Mouse (Mus musculus): ENCODE measurements around the gene Tppp2. TPM values are rescaled to one million over a fixed set of nuclear protein-coding genes. Genes with fewer than 3 reads are reported as not detected.

Gene Tppp2
- 21.8 TPM for polyA plus RNA-seq (2014; fragmentation: Illumina TruSeq; extraction: RNeasy Lipid Tissue Mini Kit (QIAGEN cat#74804); ENCODE audit: low read depth, low replicate concordance)

GRCm38 (mm10) chr14:51918125-51918524, at the start of gene Tppp2:
Gene Tppp2 (plus strand): TSS chr14:51918425.

GRCm38 (mm10) chr14:51884598-51885331, 33.5 kb upstream of the Tppp2 start, which contains the start of gene Mettl17:
Gene Mettl17 (plus strand): TSS chr14:51884842.

DNA sequence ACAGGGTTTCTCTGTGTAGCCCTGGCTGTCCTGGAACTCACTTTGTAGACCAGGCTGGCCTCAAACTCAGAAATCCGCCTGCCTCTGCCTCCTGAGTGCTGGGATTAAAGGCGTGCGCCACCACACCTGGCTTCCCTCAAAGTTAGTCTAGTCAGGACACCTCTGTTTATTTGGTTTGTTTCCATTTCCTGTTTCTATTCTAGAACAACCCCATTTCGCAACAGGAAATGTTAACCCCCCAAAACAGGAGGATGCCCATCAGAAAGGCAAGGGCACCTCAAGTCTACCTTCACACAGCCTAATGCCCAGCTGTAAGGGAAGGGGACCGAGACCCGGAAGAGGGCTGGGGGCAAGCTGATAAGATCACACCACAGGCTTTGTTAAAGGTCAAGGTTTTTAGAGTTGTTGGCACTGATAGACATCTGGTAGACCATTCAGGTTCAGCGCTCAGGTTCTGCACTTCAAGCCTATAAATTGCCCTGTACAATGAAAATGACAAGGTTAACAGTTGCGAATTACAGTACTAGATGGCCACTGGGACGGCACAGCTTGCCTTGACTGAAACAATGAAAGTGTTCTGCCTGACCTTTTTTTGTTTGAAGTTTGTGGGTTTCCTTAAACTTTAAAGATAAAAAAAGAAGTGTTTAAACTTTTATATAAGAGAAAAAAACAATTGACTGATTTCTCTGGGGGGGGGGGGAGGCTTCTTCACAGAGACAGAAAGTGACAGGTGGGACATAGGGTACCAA, 25.9 kb upstream of the Tppp2 start, which contains the start of gene Slc39a2:
Gene Slc39a2 (plus strand): TSS at position 699 of the 749 bp plus-strand sequence.

GRCm38 (mm10) chr14:51913960-51914762, 4.1 kb upstream of the Tppp2 start, which contains the start of gene Ndrg2:
Gene Ndrg2 (minus strand): TSS chr14:51914158.

GRCm38 (mm10) chr14:51922571-51922865, 4.3 kb downstream of the Tppp2 start, which contains the start of gene Rnase13:
Gene Rnase13 (minus strand): TSS chr14:51922773.

Other genes with a start within 250 kb of the Tppp2 start
- gene Gm17079, start 223.0 kb upstream of the Tppp2 start, polyA plus RNA-seq (2014; fragmentation: Illumina TruSeq; extraction: RNeasy Lipid Tissue Mini Kit (QIAGEN cat#74804); ENCODE audit: low read depth, low replicate concordance): not detected
- 1.1 TPM for gene Gm5800, start 201.2 kb upstream of the Tppp2 start, polyA plus RNA-seq (2014; fragmentation: Illumina TruSeq; extraction: RNeasy Lipid Tissue Mini Kit (QIAGEN cat#74804); ENCODE audit: low read depth, low replicate concordance)
- gene Ang4, start 144.8 kb upstream of the Tppp2 start, polyA plus RNA-seq (2014; fragmentation: Illumina TruSeq; extraction: RNeasy Lipid Tissue Mini Kit (QIAGEN cat#74804); ENCODE audit: low read depth, low replicate concordance): not detected
- not detected for gene AY358078, start 118.4 kb upstream of the Tppp2 start, polyA plus RNA-seq (2014; fragmentation: Illumina TruSeq; extraction: RNeasy Lipid Tissue Mini Kit (QIAGEN cat#74804); ENCODE audit: low read depth, low replicate concordance)
- gene Ear6, start 64.7 kb upstream of the Tppp2 start, polyA plus RNA-seq (2014; fragmentation: Illumina TruSeq; extraction: RNeasy Lipid Tissue Mini Kit (QIAGEN cat#74804); ENCODE audit: low read depth, low replicate concordance): not detected
- gene Mettl17, start 33.6 kb upstream of the Tppp2 start, polyA plus RNA-seq (2014; fragmentation: Illumina TruSeq; extraction: RNeasy Lipid Tissue Mini Kit (QIAGEN cat#74804); ENCODE audit: low read depth, low replicate concordance): 20.3 TPM
- gene Slc39a2, start 25.5 kb upstream of the Tppp2 start, polyA plus RNA-seq (2014; fragmentation: Illumina TruSeq; extraction: RNeasy Lipid Tissue Mini Kit (QIAGEN cat#74804); ENCODE audit: low read depth, low replicate concordance): 0.77 TPM
- 209 TPM for gene Ndrg2, start 4.3 kb upstream of the Tppp2 start, polyA plus RNA-seq (2014; fragmentation: Illumina TruSeq; extraction: RNeasy Lipid Tissue Mini Kit (QIAGEN cat#74804); ENCODE audit: low read depth, low replicate concordance)
- gene Rnase13, start 4.3 kb downstream of the Tppp2 start, polyA plus RNA-seq (2014; fragmentation: Illumina TruSeq; extraction: RNeasy Lipid Tissue Mini Kit (QIAGEN cat#74804); ENCODE audit: low read depth, low replicate concordance): 287 TPM
- gene Arhgef40, start 66.3 kb downstream of the Tppp2 start, polyA plus RNA-seq (2014; fragmentation: Illumina TruSeq; extraction: RNeasy Lipid Tissue Mini Kit (QIAGEN cat#74804); ENCODE audit: low read depth, low replicate concordance): 99.4 TPM
- gene Tmem253, start 97.2 kb downstream of the Tppp2 start, polyA plus RNA-seq (2014; fragmentation: Illumina TruSeq; extraction: RNeasy Lipid Tissue Mini Kit (QIAGEN cat#74804); ENCODE audit: low read depth, low replicate concordance): 0.73 TPM
- 41.8 TPM for gene Zfp219, start 102.3 kb downstream of the Tppp2 start, polyA plus RNA-seq (2014; fragmentation: Illumina TruSeq; extraction: RNeasy Lipid Tissue Mini Kit (QIAGEN cat#74804); ENCODE audit: low read depth, low replicate concordance)
- not detected for gene Olfr221, start 124.0 kb downstream of the Tppp2 start, polyA plus RNA-seq (2014; fragmentation: Illumina TruSeq; extraction: RNeasy Lipid Tissue Mini Kit (QIAGEN cat#74804); ENCODE audit: low read depth, low replicate concordance)
- 150 TPM for gene Hnrnpc, start 185.6 kb downstream of the Tppp2 start, polyA plus RNA-seq (2014; fragmentation: Illumina TruSeq; extraction: RNeasy Lipid Tissue Mini Kit (QIAGEN cat#74804); ENCODE audit: low read depth, low replicate concordance)
- 10.8 TPM for gene Rpgrip1, start 192.3 kb downstream of the Tppp2 start, polyA plus RNA-seq (2014; fragmentation: Illumina TruSeq; extraction: RNeasy Lipid Tissue Mini Kit (QIAGEN cat#74804); ENCODE audit: low read depth, low replicate concordance)

Measured in adipose tissue, adult 10 weeks (tissue).